Mouse (Mus musculus) stomach, embryonic 14.5 days (tissue): ENCODE measurements at regions not wholly inside any gene's neighbourhood (a gene's known extent, or its start where the extent isn't known, plus 50 kb on each side); places are given as distances from the start of the nearest gene placed in this dataset.

ENCODE experiments used
- ATAC-seq: fragments of 200-750 bp; cut with Nextera tagmentation; 2 replicates; pipeline ENCODE4 v1.8.0; 2017; ENCODE audit warnings: low read depth, moderate TSS enrichment; ENCODE audit not compliant: insufficient number of reproducible peaks, insufficient read depth, low FRiP score
- H3K27ac ChIP-seq: fragments of 300-500 bp; sonication (generic); 2 replicates; pipeline ENCODE4 v1.5.1; 2014; ENCODE audit warnings: mild to moderate bottlenecking, low read length, moderate library complexity, mixed read lengths
- H3K27me3 ChIP-seq: fragments of 300-500 bp; sonication (generic); 2 replicates; pipeline ENCODE4 v1.6.1; 2014; ENCODE audit warnings: low read length, control low read depth, mixed read lengths; ENCODE audit not compliant: control insufficient read depth, insufficient read depth
- H3K36me3 ChIP-seq: fragments of 300-500 bp; sonication (generic); 2 replicates; pipeline ENCODE4 v1.6.1; 2014; ENCODE audit warnings: mild to moderate bottlenecking, control low read depth, low read length, moderate library complexity, mixed read lengths; ENCODE audit not compliant: control insufficient read depth, insufficient read depth
- H3K4me1 ChIP-seq: fragments of 300-500 bp; sonication (generic); 2 replicates; pipeline ENCODE4 v1.6.1; 2014; ENCODE audit warnings: low read length, control low read depth, mixed read lengths; ENCODE audit not compliant: control insufficient read depth, insufficient read depth
- H3K4me2 ChIP-seq: fragments of 300-500 bp; sonication (generic); replicated peaks from 2 replicates; pipeline ENCODE4 v1.6.1; 2014; ENCODE audit warnings: low read depth, low read length, control low read depth
- H3K4me3 ChIP-seq: fragments of 300-500 bp; sonication (generic); 2 replicates; pipeline ENCODE4 v1.5.1; 2014; ENCODE audit warnings: low read depth, low read length, control low read depth
- H3K9ac ChIP-seq: fragments of 300-500 bp; sonication (generic); replicated peaks from 2 replicates; pipeline ENCODE4 v1.6.1; 2014; ENCODE audit warnings: low read depth, mild to moderate bottlenecking, control low read depth, low read length, moderate library complexity, mixed read lengths
- H3K9me3 ChIP-seq: fragments of 300-500 bp; sonication (generic); 2 replicates; pipeline ENCODE4 v1.6.1; 2016; ENCODE audit warnings: low read depth, low read length, control low read depth; ENCODE audit not compliant: control insufficient read depth
- WGBS: fragments of 180-500 bp; shearing (Covaris S2); extraction: QIAGEN DNeasy Blood & Tissue Kit; methylation state at CpG from one replicate; pipeline ENCODE4 v1.1.7; 2014; 5-methylcytosine and 5-hydroxymethylcytosine counted together

DNA sequence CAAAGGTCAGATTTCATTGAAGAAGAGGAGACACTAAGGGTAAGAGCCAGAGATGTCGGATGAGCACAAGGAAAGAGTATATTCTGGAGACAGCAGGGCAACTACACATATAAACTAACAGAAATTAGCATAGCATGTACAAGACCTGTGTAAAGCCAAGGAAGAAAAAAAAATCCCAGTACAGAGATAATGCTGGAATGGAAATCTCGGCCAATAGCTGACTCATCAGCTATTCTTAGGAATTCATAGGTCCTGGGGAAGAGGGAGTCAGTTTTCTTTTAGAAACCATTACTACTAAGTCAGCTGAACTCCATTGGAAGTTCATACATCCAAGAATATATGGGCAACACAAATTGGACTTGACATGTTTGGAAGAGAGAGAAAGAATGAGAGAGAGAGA, 202.9 kb upstream of the Zic4 start:
- Histone ChIP-seq H3K4me1 (no peaks in the 10 kb centered on the region), H3K4me3 (no peak overlapping the region)

DNA sequence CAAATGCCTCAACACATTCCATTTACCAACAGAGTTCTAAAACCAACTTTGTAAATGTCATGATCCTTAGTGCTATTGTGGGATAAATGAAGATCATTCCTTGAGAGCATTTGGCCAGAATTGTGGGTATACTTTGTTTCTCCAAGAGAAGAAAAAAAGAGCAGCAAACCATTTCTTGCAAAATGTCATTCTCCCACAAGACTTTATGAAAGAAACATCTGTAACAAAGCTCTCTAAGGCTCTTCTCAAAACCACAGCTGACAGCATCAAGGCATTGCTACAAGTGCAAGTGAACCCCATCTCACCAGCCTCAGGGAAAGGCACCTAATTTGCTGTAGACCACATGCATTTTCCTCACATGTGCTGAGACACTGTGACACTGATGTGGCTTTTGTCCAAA, 194.3 kb upstream of the Zic4 start:
- no peaks in the 10 kb centered on the region for H3K36me3 ChIP-seq
- ATAC-seq, result no peak
- H3K9me3 ChIP-seq, result no peaks in the 10 kb centered on the region
- no peak overlapping the region for H3K4me2 ChIP-seq
- H3K4me3 ChIP-seq, result no peak overlapping the region
- no peak overlapping the region for H3K27ac ChIP-seq
- H3K4me1 ChIP-seq, result no peaks in the 10 kb centered on the region
- no peak overlapping the region for H3K9ac ChIP-seq
- H3K27me3 ChIP-seq, result no peaks in the 10 kb centered on the region

More for the DNA sequence above, 202.9 kb upstream of the Zic4 start:
- no peak overlapping the region for H3K9ac ChIP-seq
- no peak for ATAC-seq
- no peak overlapping the region for H3K27ac ChIP-seq
- H3K27me3 ChIP-seq, result no peaks in the 10 kb centered on the region
- WGBS, result 83% methylated on average over 2 of the region's 2 CpGs
- no peaks in the 10 kb centered on the region for H3K9me3 ChIP-seq
- no peaks in the 10 kb centered on the region for H3K36me3 ChIP-seq
- no peak overlapping the region for H3K4me2 ChIP-seq

DNA sequence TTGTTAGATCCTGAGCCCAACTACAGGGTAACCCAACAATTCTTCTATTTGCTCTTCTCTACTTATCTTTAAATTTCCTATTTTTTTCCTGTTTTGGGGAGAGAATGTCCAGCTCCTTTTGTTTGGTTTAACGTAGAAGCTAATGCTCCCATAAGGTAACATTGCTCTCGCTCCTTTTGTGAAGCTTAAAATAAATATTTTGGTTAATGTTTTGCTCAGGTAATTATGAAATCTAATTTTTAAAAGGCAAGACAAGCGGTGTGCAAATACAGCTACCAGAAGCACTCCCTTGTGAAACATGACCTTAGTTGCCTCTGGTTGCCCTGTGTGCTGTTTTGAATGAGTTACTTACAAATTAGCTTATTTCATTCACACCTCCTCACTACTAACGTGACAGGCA, 169.0 kb upstream of the Zic4 start:
- 56% methylated on average over 4 of the region's 4 CpGs for WGBS
- Histone ChIP-seq H3K27ac (no peak overlapping the region), H3K4me3 (no peak overlapping the region), H3K4me1 (no peaks in the 10 kb centered on the region), H3K9me3 (no peaks in the 10 kb centered on the region), H3K36me3 (no peaks in the 10 kb centered on the region), H3K27me3 (no peaks in the 10 kb centered on the region), H3K9ac (no peak overlapping the region), H3K4me2 (no peak overlapping the region)
- ATAC-seq, result no peak

DNA sequence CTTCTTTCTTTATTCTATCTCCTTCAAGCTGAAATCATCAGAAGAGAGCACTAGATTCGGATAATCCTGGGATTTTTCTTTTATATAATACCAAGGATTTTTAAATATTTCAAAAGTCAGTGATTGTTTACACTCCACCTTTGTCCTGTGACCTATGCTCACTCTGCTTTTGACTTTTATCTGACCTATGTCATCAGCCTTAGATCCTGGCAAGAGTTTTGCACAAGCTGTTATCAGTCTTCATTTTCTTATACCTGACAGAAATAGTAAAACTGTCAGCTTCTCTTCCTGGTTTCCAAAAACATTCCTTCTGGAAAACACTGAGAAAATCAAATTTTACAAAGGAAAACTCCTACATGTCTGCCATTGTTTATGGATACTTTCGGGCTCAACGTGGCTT, 168.3 kb upstream of the Zic4 start:
- Histone ChIP-seq H3K4me3 (no peak overlapping the region), H3K4me1 (no peaks in the 10 kb centered on the region), H3K27ac (no peak overlapping the region), H3K36me3 (no peaks in the 10 kb centered on the region), H3K9ac (no peak overlapping the region), H3K27me3 (no peaks in the 10 kb centered on the region), H3K9me3 (no peaks in the 10 kb centered on the region), H3K4me2 (no peak overlapping the region)
- ATAC-seq, result no peak
- 73% methylated on average over 3 of the region's 3 CpGs for WGBS

DNA sequence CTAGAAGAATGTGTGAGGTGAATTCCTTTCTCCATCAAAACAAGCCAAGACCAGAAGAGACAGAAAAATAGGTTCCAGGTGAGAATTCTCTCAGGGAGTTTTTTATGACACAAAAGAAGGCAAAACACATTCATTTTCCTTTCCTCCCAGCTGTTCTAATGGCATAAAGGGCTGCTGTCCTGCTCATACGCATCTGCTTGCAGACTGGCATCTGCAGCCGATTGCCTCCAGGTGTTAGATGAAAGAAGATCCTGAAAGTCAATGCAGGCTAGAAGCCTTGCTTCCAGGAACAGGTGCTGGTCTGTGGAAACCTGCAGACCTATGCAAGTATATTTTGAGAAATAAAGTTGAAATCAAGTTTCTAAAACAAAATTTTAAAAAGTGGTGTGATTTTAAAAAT, 154.9 kb upstream of the Zic4 start:
- 46% methylated on average over 2 of the region's 2 CpGs for WGBS
- Histone ChIP-seq H3K27me3 (no peaks in the 10 kb centered on the region), H3K36me3 (no peaks in the 10 kb centered on the region), H3K4me3 (no peak overlapping the region), H3K9me3 (no peaks in the 10 kb centered on the region), H3K4me2 (no peak overlapping the region), H3K27ac (no peak overlapping the region), H3K9ac (no peak overlapping the region), H3K4me1 (no peaks in the 10 kb centered on the region)
- no peak for ATAC-seq

DNA sequence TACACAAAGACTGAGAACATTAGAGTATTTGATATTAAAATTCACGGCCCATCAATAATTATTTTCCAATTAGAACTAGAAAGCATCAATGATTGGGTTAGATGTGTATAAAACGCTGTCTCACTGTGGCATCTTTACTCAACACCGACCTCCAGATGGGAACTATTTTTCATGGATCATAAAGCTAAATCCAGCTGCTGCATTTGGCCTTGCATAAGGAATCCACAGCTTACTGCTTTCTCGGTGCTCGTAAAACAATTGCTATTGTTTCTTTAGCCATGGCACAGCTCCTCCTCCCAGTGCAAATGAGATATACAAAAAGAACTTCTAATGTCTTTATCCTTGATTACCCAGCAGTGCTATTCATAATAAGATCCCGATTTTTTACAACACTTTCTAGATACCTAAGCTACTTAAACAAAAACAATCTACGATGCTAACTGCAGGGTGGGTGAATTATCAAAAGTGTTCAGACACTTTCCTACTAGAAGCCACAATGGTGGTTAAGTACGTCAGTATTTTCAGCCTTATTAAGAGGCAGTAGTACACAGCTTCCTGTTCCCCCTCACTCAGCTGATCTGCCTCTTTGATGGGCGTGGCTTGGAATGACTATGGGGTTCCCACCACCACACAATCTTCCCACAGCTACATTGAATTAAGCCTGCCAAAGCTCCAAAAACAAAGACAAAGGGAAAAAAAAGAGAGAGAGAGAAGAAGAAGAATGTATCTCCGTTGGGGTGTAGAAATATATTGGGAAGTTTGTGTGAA, 134.4 kb upstream of the Zic4 start:
- H3K9me3 ChIP-seq, result no peaks in the 10 kb centered on the region
- no peaks in the 10 kb centered on the region for H3K36me3 ChIP-seq
- 56% methylated on average over 10 of the region's 10 CpGs for WGBS
- no peak overlapping the region for H3K4me3 ChIP-seq
- no peak overlapping the region for H3K27ac ChIP-seq
- no peak overlapping the region for H3K9ac ChIP-seq
- ATAC-seq, result no peak
- no peaks in the 10 kb centered on the region for H3K27me3 ChIP-seq
- no peaks in the 10 kb centered on the region for H3K4me1 ChIP-seq
- no peak overlapping the region for H3K4me2 ChIP-seq

DNA sequence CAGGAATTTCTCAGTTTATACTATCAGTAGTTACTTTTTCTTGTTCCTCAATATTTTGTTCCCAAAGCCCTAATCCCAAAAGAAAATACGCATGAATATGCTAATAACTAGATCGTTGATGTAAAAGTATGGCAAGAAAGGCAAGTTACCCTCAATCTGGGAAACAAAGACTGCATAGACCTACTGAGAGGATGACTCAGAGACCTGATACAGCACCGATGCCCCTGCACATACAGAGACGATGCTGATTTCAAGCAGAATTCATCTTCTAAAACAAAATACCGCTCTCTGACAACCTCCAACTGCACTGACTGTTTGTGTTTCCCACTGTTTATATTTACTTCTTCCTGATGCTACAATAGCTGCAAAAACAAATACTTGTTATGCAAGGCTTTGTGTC, 133.7 kb upstream of the Zic4 start:
- H3K9me3 ChIP-seq, result no peaks in the 10 kb centered on the region
- H3K27me3 ChIP-seq, result no peaks in the 10 kb centered on the region
- H3K27ac ChIP-seq, result no peak overlapping the region
- H3K9ac ChIP-seq, result no peak overlapping the region
- H3K4me2 ChIP-seq, result no peak overlapping the region
- no peaks in the 10 kb centered on the region for H3K36me3 ChIP-seq
- no peaks in the 10 kb centered on the region for H3K4me1 ChIP-seq
- no peak for ATAC-seq
- no peak overlapping the region for H3K4me3 ChIP-seq
- 68% methylated on average over 5 of the region's 5 CpGs for WGBS

DNA sequence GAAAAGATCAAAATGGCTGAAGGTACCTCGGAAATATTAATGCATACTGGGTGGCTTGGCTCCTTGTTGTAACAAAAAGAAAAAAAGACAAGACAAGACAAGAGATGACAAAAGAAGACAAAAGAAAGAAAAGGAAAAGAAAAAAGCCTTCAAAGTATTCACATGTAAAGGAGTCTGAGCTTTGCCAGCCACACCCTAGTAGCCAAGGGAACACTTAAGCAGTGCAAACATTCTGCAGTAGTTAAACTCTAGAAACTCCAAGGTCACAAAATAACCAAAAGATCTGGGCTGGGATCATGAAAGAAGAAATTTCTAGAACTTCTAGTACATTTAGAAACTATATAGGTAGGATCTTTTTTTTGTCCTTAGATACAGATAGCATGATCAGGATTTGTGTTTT, 108.3 kb upstream of the Zic4 start:
- no peak for ATAC-seq
- H3K9me3 ChIP-seq, result no peaks in the 10 kb centered on the region
- no peaks in the 10 kb centered on the region for H3K27me3 ChIP-seq
- H3K4me2 ChIP-seq, result no peak overlapping the region
- 85% methylated on average over 1 of the region's 1 CpGs for WGBS
- no peak overlapping the region for H3K4me3 ChIP-seq
- H3K27ac ChIP-seq, result no peak overlapping the region
- H3K4me1 ChIP-seq, result no peaks in the 10 kb centered on the region
- no peaks in the 10 kb centered on the region for H3K36me3 ChIP-seq
- H3K9ac ChIP-seq, result no peak overlapping the region

DNA sequence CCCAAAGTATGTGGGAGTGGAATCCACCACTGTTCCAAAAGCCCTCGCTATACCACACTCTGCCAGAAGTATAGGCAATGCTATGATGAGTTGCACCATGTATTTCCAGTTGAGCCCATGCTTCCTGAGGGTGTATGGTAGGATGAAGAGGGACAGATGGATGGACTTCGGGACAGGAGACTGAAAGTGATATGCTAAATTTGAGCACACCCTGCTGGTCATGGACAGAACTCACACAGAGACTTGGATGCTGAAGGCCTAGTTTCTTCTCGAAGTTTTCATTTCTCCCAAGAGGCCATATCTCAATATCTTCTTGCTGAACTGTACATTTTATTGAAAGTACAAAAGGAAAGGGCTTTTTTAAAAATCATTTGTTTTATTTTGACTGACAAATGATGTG, 70.9 kb upstream of the Zic4 start:
- Histone ChIP-seq H3K36me3 (no peaks in the 10 kb centered on the region), H3K4me3 (no peak overlapping the region), H3K9me3 (no peaks in the 10 kb centered on the region), H3K4me2 (no peak overlapping the region), H3K9ac (no peak overlapping the region), H3K27me3 (no peaks in the 10 kb centered on the region), H3K27ac (no peak overlapping the region), H3K4me1 (no peaks in the 10 kb centered on the region)
- whole genome bisulfite sequencing, result 69% methylated on average over 3 of the region's 3 CpGs
- ATAC-seq, result no peak
